Mouse (Mus musculus) frontal cortex, postnatal 25 days (tissue): Measurements from ENCODE around the gene Gm9774.

Experiments used
- DNase-seq, 2 experiments: peaks; one replicate each; pipeline ENCODE4 v3.0.0; 2022; ENCODE audit warnings: low spot score in 2 of 2

The Gm9774 gene

GRCm38 (mm10) chr3:92429323-92429722 lies at the start of gene Gm9774:
Gm9774 (minus strand) TSS chr3:92429423.
- DNase-seq: no peak

- DNase-seq: no peak
Measured at GRCm38 (mm10) chr3:92470111-92470510, 40.9 kb upstream of the Gm9774 start.

- DNase-seq: no peak
Measured at GRCm38 (mm10) chr3:92467424-92467823, 38.2 kb upstream of the Gm9774 start.

DNA sequence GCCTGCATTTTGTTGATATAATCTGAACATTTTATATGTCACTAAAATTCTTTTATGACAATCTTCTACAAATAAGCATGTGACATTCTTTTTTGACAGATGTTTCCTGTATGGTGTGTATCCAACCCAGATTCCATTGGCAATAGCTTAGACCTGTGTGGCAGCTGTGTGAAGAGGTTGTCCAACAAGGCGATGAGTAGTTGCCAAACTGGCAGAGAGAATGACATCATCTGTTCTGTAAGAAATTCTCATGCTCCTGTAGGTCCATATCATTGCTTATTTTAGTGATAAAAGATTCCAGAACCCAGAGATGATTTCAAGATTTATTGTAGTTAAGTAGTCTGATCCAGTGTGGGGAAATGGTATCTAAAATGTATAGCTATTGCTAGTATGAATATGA lies 37.4 kb upstream of the Gm9774 start:
- no peak for DNase-seq

- DNase-seq: no peak
Measured at GRCm38 (mm10) chr3:92458620-92459019, 29.4 kb upstream of the Gm9774 start, which contains the start of gene Sprr3. Sprr3 (minus strand) TSS chr3:92458720.

GRCm38 (mm10) chr3:92455151-92455550 lies 25.9 kb upstream of the Gm9774 start:
- no peak for DNase-seq

GRCm38 (mm10) chr3:92440177-92440576 lies 11.0 kb upstream of the Gm9774 start:
- DNase-seq: no peak

GRCm38 (mm10) chr3:92438689-92439088 lies 9.5 kb upstream of the Gm9774 start, which contains the start of gene Sprr1b:
Sprr1b (minus strand) TSS chr3:92438789.
- DNase-seq: no peak

DNA sequence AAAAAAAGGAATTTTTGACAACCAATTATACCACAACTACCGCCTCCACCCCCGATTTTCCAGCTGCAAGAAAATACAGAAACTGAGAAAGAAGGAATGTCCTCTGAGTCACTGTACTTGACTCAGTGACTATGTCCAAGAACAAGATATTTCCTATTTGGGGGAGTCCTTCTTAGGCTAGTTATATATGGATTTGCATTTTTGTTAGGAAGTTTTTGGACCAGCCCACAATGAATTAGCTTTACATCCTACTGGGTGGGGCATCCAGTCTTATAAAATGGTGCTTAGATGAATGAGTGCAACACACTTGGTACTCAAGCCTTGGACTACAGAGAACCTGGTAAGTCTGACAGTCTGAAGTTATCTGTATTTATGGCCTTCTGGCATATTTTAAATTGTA lies 3.1 kb upstream of the Gm9774 start, which contains the start of gene Sprr2k:
Gene Sprr2k (plus strand): TSS at position 301 of the 400 bp plus-strand sequence.
- DNase-seq: no peak

DNA sequence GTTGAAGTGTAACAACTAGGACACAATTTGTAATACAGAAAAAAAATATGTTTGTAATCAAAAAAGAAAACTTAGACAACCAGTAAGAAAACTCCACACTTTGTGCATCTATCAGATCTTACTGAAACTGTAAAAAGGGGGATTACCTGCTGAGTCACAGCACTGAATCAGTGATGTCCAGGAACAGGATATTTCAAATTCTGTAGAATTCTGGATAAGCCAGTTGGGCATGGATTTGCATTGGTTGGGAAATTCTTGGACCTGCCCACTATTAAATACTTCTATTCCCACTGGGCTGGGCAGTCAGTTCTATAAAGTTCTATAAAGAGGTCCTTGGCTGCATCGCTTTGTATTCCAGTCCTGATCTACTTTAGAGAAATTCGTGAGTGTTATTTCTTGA lies 11.4 kb downstream of the Gm9774 start, which contains the start of gene Sprr2j-ps:
Gene Sprr2j-ps (plus strand): TSS at position 301 of the 400 bp plus-strand sequence.
- no peak for DNase-seq

GRCm38 (mm10) chr3:92407691-92408090 lies 21.5 kb downstream of the Gm9774 start, which contains the start of gene Sprr2i:
Sprr2i (plus strand) TSS chr3:92407991.
- DNase-seq: no peak

- DNase-seq: no peak
Measured at GRCm38 (mm10) chr3:92394301-92394700, 34.9 kb downstream of the Gm9774 start.

- no peak for DNase-seq
Measured at GRCm38 (mm10) chr3:92385385-92385784, 43.8 kb downstream of the Gm9774 start, which contains the start of gene Sprr2h. Sprr2h (plus strand) TSS chr3:92385685.
